Mouse (Mus musculus) olfactory bulb, adult 2 months (tissue): Measurements from ENCODE around the gene Tmem132b. TPM values are rescaled to one million over a fixed set of nuclear protein-coding genes. Genes with fewer than 3 reads are reported as not detected.
A peak's percentile ranks its signal among the peaks of the same experiment; 100 is the strongest.

Source experiments
- H3K27ac ChIP-seq: fragments of 200-500 bp; 2 replicates; pipeline ENCODE4 v1.5.1; 2012; ENCODE audit warnings: low read depth, low read length; ENCODE audit not compliant: insufficient read depth
- H3K4me1 ChIP-seq: fragments of 200-500 bp; 2 replicates; pipeline ENCODE4 v1.6.1; 2012; ENCODE audit warnings: low read length; ENCODE audit not compliant: control insufficient read depth, insufficient read depth
- H3K4me3 ChIP-seq: fragments of 200-500 bp; 2 replicates; pipeline ENCODE4 v1.5.1; 2012; ENCODE audit warnings: mild to moderate bottlenecking, low read depth, low read length, moderate library complexity; ENCODE audit not compliant: insufficient read depth
- CTCF ChIP-seq: fragments of 200-500 bp; IDR thresholded peaks from 2 replicates; pipeline ENCODE4 v1.5.1; 2012; ENCODE audit warnings: low read depth, mild to moderate bottlenecking, low read length, moderate library complexity; ENCODE audit not compliant: insufficient read depth
- POLR2A ChIP-seq: fragments of 200-500 bp; IDR thresholded peaks from 2 replicates; pipeline ENCODE4 v1.6.1; 2012; ENCODE audit warnings: mild to moderate bottlenecking, low read depth, low read length, moderate library complexity; ENCODE audit not compliant: insufficient read depth
- WGBS: fragments of 180-500 bp; shearing (Covaris S2); methylation state at CpG from one replicate; pipeline ENCODE4 v1.1.7; 2018; 5-methylcytosine and 5-hydroxymethylcytosine counted together
- polyA plus RNA-seq: library from polyadenylated mRNA; stranded (reverse); fragments of >200 nt; gene quantifications from 2 replicates; pipeline ENCODE4 v1.2.4, GENCODE M21; 2012; ENCODE audit warnings: low replicate concordance; ENCODE audit not compliant: missing spikeins, insufficient read depth, insufficient read length

Tmem132b gene
- polyA plus RNA-seq, 1 experiment, result not detected

GRCm38 (mm10) chr5:125563492-125563891 lies 31.9 kb downstream of the Tmem132b start:
- Histone ChIP-seq H3K27ac (no peak overlapping the region), H3K4me3 (no peak overlapping the region), H3K4me1 (no peaks in the 10 kb centered on the region)
- 85% methylated on average over 6 of the region's 6 CpGs for WGBS
- no peak for TF ChIP-seq CTCF
- no peak for TF ChIP-seq POLR2A

GRCm38 (mm10) chr5:125565725-125566124 lies 34.2 kb downstream of the Tmem132b start:
- Histone ChIP-seq H3K4me3 (no peak overlapping the region), H3K4me1 (no peaks in the 10 kb centered on the region), H3K27ac (no peak overlapping the region)
- 77% methylated on average over 11 of the region's 11 CpGs for WGBS
- TF ChIP-seq CTCF (no peak), POLR2A (no peak)

- no peaks in the 10 kb centered on the region for H3K4me1 ChIP-seq
- no peak overlapping the region for H3K27ac ChIP-seq
- TF ChIP-seq POLR2A (no peak), CTCF (no peak)
- H3K4me3 ChIP-seq, result no peak overlapping the region
Observed at GRCm38 (mm10) chr5:125568457-125568856, 36.9 kb downstream of the Tmem132b start.

DNA sequence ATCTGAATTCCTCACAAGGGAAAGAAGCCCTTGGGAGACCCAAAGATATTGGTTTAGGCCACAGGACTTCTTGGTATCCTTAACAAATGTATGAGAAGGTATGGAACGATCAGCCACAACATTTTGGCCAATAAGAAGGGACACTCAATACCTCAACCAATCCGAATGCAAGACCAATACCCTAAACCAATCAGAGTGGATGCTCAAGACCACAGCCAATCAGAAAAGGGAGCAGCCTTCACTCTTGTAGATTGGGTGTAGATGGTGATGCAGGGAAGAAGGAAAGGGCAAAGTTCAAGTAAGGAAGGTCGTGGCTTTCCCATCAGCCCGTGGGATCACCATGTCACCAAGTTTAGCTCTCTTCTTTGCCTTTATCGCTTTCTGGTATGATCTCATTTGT lies 40.4 kb downstream of the Tmem132b start:
- no peak overlapping the region for H3K27ac ChIP-seq
- 93% methylated on average over 5 of the region's 5 CpGs for WGBS
- TF ChIP-seq CTCF, result no peak
- TF ChIP-seq POLR2A, result no peak
- H3K4me1 ChIP-seq, result peaks cover 13% of the 10 kb centered on the region
- no peak overlapping the region for H3K4me3 ChIP-seq

GRCm38 (mm10) chr5:125574886-125575285 lies 43.3 kb downstream of the Tmem132b start:
- 18% methylated on average over 8 of the region's 8 CpGs for WGBS
- no peak for TF ChIP-seq POLR2A
- TF ChIP-seq CTCF, result no peak
- peaks cover 17% of the 10 kb centered on the region for H3K4me1 ChIP-seq
- no peak overlapping the region for H3K4me3 ChIP-seq
- no peak overlapping the region for H3K27ac ChIP-seq

GRCm38 (mm10) chr5:125575866-125576265 lies 44.3 kb downstream of the Tmem132b start:
- H3K4me1 ChIP-seq, result peaks cover 17% of the 10 kb centered on the region
- no peak overlapping the region for H3K4me3 ChIP-seq
- WGBS, result 98% methylated on average over 2 of the region's 2 CpGs
- H3K27ac ChIP-seq, result no peak overlapping the region
- TF ChIP-seq CTCF (no peak), POLR2A (no peak)

- Histone ChIP-seq H3K4me3 (no peak overlapping the region), H3K4me1 (peaks cover 18% of the 10 kb centered on the region), H3K27ac (0 out of 2 replicates have a peak overlapping the region, but pooled peaks have one; percentile 12)
- WGBS, result 53% methylated on average over 13 of the region's 13 CpGs
- TF ChIP-seq CTCF (no peak), POLR2A (no peak)
Observed at GRCm38 (mm10) chr5:125578661-125579060, 47.1 kb downstream of the Tmem132b start.

DNA sequence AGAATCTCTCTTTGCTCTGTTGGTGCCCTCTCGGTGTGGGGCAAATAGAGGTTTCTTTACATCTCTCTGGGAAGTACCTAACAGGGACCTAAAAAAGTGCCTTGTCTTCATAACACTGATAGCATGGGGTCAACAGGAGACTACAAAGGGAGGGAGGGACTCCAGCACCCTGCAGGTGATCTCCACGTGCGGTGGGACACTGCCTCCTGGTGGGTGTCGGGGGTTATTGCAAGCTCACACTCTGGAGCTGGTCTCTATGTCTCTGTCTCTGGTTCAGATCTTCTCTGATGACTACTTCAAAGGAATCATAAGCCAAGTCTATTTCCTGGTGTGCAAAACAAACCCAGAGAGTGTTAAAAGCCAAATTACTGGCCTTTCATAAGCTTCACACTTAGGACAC lies 47.6 kb downstream of the Tmem132b start:
- Histone ChIP-seq H3K4me3 (no peak overlapping the region), H3K4me1 (peaks cover 22% of the 10 kb centered on the region), H3K27ac (no peak overlapping the region)
- 55% methylated on average over 4 of the region's 4 CpGs for WGBS
- TF ChIP-seq CTCF (no peak), POLR2A (no peak)

DNA sequence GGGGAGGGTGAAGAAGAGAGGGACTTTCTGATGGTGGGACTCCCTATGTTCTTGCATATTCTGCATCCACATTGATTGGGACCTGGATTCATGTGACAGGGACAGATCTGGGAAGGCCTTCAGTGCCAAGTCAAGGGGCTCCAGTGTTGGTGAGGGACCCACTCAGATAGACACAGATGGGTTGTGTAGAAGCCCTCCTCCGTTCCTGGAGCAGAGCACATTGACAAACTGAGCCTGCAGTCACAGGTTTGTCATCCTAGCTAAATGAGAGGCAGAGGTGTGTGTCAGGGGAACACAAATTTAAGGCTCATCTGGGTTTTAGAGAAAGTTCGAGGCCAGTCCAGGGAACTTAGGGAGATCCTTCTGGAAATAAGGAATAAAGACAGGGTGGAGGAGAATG lies 51.7 kb downstream of the Tmem132b start:
- no peak overlapping the region for H3K27ac ChIP-seq
- TF ChIP-seq POLR2A (no peak), CTCF (no peak)
- peaks cover 9% of the 10 kb centered on the region; the same call in 1 of the 2 replicates for H3K4me1 ChIP-seq
- WGBS, result 88% methylated on average over 2 of the region's 2 CpGs
- H3K4me3 ChIP-seq, result no peak overlapping the region

- Histone ChIP-seq H3K4me1 (peaks cover 7% of the 10 kb centered on the region; the same call in 1 of the 2 replicates), H3K4me3 (no peak overlapping the region), H3K27ac (no peak overlapping the region)
- no peak for TF ChIP-seq CTCF
- TF ChIP-seq POLR2A, result no peak
- 71% methylated on average over 8 of the region's 8 CpGs for WGBS
Observed at GRCm38 (mm10) chr5:125583836-125584235, 52.3 kb downstream of the Tmem132b start.
